Mouse (Mus musculus): ENCODE data around the gene Ccdc141.
"Not testable (repeated sequence)": the region's sequence is repeated elsewhere in the genome, so short reads cannot be mapped to it uniquely, and the experiment has no call there.

The Ccdc141 gene

GRCm38 (mm10) chr2:77042912-77043311, 127.5 kb downstream of the Ccdc141 start:
- no peak for DNase-seq

- DNase-seq: no peak
Measured at GRCm38 (mm10) chr2:77039683-77040082, 130.8 kb downstream of the Ccdc141 start.

DNA sequence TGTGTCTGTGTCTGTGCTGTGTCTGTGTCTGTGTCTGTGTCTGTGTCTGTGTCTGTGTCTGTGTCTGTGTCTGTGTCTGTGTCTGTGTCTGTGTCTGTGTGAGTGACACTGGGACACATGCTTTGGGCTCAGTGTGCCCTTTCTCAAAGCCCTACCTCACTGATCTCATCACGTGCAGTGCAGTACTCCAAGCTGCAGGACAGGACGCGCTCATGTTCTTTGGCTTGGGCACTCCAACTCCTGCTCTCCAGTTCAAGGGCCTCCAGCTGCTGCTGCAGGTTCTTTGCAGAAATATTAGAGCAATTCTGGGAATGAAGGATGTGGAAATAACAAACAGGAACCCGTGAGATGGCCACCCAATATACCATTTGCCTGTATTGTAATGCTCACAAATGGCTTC, 131.2 kb downstream of the Ccdc141 start:
- no peak for DNase-seq

DNA sequence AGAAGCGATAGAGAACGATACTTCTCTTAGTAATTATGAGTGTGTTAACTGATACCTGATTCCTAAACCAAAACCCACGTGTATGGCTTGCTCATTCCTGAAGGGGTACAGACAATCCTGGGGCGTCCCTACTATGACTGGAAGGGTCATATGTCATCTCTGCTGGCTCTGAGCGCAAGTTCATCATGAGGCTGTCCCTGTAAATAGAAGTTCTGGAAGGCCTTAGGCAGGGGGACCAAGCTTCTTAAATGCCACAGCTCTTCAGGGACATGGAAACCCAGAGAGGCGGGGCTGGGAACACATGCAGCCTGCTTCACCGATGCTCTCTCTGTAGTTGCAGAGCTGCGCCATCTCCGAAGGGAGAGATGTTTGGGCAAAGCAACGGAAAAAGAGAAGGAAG, 133.2 kb downstream of the Ccdc141 start:
- DNase-seq: no peak

DNA sequence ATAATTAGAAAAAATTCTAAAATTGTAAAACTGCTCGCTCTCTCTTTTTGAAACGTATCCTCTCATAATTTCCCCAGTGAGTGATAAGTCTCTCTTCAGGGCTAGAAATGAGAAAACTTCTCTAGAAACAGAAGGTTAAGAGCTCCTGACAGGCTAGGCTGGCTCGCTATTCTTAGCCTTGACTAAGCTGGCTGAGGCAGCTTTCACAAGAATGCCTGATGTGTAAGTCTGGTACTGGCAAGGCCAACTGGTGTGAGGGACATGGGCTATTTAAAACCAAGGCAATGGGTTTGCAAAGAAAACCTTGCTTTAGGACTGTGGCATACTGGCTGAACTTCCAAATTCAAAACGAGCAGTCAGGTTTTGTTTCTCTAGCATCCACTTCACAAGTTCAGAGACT, 136.3 kb downstream of the Ccdc141 start:
- no peak for DNase-seq

DNA sequence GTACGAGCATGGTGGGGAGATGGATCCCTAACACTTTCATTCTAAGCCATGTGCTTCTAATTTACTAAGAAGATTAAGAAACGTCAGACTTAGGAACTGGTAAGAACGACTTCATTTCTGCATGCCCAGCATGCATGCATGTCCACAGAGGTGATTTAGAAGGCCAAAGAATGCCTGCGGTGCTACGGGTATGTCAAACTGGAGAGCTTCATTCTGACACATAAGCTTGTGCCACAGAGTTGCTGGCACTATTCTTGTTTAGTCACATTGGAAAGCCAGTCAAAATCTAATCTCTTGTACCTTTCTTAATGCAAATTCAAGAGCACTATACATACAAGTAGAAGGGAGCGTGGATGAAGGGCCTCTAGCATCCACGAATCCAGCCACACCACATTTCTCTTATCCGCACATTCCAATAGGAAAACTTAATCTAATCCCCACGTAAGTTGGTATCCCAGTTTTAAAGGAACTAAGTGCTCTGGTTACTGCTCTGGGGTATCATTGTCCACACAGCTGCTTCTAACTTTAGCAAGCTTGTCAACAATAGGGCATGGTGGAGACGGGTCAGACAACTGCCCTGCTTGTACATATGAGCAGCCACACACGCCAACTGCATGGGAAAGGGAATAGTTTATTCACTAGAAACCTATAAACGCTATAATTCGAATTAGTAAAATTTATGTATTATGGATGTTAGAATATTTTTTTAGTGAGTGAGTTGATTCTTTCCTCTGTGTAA, 136.9 kb downstream of the Ccdc141 start:
- DNase-seq: no peak

- DNase-seq: no peak
Measured at GRCm38 (mm10) chr2:77020649-77021048, 149.8 kb downstream of the Ccdc141 start.

DNA sequence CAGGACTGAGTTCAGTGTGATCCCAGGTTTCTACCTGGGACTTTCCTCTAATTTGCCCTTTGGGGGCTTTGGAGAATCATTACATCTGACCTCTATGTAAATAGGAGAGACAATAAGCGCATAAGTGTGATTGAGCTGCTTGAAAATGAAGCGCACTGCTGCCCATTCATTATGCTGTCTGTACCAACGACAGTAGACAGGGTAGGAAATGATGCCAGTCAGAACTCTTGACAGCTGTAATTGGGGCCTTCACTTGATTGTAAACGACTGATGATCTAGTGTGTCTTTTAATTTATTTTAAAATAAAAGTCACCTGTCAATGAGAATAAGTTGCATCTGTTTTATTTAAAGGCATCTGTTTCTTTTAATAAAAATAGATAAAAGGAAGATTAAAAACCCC, 152.7 kb downstream of the Ccdc141 start:
- DNase-seq: no peak

DNA sequence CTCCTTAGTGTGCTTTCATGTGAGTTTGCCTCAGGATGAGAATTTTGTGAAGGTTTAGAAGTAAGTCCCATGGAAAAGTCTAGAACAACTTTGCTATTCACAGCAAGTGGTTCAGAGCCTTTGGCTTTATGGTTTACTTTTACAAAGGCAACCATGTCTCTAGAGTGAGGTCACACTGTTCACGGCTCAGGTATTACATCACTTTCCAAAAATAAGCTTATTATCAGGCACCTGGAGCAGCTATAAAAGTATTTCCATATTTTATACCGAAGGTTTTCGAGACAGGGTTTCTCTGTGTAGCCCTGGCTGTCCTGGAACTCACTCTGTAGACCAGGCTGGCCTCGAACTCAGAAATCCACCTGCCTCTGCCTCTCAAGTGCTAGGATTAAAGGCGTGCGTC, 157.0 kb downstream of the Ccdc141 start:
- not testable (repeated sequence) for DNase-seq

DNA sequence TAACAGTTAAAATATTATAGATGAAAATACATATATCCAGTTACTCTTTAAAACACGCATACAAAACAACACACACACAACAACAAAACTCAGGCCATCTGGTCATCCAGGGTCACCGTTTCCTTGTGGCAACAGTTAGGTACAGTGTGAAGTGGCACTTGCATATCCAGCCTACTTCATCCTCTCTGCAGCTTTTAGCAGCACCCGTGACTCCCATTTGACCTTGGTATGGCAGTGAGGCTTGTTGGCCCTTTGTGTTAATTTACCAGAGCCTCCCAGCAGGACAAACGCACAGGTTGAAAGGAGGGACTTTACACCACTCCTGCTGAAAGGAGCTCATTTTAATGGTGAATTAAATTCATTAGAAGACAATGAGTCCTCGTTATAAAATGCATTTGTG, 158.5 kb downstream of the Ccdc141 start:
- DNase-seq: no peak

DNA sequence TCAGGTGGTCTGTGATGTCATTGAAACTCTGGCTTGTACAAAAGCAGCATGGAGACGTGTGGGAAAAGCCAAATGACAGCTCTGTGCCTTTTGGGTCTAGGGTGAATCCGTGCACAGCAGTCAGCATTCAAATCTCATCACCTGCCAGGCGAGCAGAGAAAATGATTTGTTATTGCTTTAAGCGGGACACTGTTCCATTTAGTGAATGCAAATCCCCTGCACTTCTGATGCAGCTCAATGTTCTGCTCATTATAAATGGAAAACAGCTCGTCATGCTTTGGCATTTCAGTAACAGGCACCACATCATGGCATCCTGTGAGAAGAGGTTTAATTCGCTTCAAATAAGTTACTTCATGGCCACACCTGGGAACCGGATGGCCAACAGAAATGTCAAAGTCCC, 163.4 kb downstream of the Ccdc141 start:
- DNase-seq: no peak

GRCm38 (mm10) chr2:77003148-77003547, 167.3 kb downstream of the Ccdc141 start:
- DNase-seq: no peak

DNA sequence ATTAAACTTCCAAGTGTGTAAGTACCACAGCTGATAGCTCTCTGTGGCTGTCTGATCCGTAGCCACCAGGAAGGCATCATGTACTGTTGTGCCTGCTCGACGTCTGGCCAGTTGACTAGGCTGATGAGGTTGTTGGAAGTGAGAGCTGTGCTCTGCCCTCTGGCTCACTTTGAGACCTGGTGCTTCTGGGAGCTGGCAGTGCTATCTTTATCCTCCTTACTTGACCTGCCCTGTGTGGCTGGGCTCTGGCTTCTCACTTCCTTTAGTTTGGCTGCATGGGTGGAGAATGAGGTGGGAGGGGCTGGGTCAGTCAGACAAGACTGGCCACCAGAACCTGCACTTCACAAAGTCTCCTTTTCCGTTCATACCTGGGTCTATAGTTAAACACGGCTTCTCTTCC, 172.1 kb downstream of the Ccdc141 start:
- DNase-seq: no peak

GRCm38 (mm10) chr2:76992493-76993201, 177.8 kb downstream of the Ccdc141 start:
- no peak for DNase-seq

DNA sequence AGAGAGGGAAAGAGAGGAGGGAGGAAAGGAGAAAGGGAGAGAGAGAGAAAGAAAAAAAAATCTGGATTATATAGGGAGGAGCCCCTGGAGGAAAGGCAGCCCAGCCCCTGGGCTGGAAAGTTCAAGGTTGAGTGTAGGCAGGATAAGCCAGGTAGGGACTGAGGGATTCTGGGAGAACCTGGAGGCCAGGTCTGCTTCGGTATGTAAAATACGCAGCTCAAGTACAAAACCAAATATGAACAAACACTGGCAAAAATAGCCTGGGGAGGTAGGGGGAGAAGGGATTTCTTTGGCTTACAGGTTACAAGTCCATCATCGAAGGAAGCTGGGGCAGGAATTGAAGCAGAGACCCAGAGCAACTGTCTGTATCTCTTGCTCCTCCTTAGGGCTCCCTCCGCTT, 183.1 kb downstream of the Ccdc141 start:
- DNase-seq: no peak

GRCm38 (mm10) chr2:76984384-76984783, 186.1 kb downstream of the Ccdc141 start:
- DNase-seq: no peak

DNA sequence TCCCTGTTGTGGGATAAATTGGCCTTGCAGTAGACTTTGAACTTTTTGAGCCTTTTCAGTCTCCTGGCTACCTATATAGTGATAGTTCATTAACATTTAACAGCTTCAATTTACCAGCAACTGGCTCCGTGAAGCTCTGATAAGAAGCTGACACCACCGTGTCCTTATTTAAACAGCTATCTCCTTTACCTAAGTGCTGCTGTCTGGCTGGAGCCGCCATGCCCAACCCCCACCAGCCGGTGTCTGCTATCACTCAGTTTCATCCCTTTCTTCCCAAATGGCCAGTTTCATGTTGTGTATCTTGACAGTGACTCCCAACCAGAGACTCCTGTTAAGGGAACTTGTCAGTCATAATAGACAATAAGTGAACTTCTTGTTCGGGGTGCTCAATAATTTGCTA, 186.8 kb downstream of the Ccdc141 start:
- DNase-seq: no peak

GRCm38 (mm10) chr2:76982391-76983145, 187.9 kb downstream of the Ccdc141 start, which contains the start of gene Ttn:
Gene Ttn, minus strand, starts transcription at chr2:76982547.
- DNase-seq: no peak

GRCm38 (mm10) chr2:76981717-76982116, 188.7 kb downstream of the Ccdc141 start:
- DNase-seq: no peak

DNA sequence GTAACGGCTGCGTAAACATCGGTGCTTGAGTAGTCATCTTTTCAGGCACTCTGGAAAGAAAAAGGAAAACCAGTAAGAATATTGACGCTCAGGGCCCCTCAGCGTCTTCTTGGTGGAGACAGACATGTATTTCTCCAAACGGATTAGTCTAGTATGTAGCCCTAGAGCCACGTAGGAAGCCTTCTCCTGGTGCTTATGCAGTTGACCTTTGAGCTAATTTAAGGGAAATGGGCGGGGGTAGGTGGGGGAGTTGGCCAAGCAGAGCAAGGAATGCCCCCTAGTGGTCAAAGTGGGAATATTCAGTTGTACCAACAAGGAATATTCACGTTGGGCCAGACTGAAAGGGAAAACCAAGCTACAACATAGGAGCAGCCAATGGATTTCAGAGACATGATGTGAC, 190.3 kb downstream of the Ccdc141 start:
- DNase-seq: peak; percentile 50 to 73

DNA sequence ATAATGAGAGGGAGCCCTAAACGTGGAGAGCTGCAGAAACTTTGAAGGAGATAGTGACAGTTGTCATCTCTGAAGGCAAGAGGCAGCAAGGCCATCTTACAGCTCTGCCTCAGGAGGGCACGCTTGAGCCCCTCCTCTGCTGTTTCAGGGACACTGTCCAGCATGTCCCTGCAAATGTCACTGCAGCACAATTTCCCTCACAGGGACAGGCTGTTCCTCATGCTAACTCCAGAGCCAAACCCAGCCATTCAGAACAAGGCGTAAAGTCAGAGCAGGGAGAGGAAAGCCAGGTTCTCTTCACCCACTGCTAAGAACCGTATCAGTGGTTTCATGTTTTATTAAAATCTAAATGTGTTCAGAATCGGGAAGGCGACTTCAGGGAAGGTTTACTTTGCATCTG, 192.8 kb downstream of the Ccdc141 start:
- DNase-seq: no peak

DNA sequence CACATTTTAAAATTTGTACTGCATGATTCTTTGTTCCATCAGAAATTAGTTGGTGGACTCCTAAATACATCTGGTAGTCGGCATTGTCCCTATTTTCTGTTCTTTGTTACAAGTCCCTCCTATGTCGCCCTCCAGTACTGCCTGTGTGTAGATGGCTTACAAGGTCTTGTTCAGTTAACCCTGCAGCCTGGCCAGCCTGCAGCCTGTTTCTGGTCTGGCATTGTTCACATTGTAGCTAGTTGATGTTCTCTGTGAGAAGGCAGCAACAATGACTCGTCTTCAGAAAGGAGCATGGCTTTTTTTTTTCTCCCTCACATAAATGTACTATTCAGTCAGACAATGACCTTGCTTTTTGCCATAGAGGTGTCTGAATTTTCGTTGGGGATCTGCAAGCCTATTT, 198.4 kb downstream of the Ccdc141 start:
- no peak for DNase-seq

DNA sequence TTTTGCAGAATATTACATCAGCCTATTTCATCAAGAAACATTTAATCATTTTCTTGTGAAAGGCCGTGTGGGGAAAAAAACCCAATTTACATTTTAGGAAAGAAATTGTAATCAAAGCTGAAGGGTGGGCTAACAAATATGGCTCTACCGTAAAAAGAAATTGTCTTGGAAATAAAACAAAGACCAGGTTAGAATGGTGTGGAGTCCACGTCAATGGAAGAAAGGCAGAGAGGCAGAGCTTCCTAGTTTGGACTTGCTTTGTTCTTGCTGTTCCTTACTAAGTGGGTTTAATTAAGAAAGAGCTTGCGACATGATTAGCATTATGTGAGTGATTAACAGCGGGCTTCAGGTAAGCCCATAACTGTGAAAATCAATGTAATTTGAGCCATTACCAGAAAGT, 199.4 kb downstream of the Ccdc141 start:
- DNase-seq: peak in 1 of 2 experiments; percentile 26

DNA sequence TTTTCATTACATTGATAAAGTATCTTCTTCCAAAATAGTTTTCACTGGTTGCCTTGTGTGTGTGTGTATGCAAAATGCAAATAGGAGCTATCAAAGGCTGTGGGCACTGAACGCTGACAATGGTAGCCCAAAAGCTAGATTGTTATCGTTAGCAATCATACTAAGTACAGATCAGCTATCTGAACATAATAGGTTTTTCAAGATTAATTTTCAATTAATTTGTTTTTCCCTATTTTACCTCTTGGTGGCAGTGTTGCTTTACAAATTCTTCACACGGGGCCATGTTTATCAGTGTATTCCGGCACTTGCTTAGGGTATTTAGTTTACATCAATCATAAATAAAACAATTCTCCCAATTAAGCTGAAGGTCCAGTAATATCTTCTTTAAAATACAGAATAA, 199.8 kb downstream of the Ccdc141 start:
- peak in 1 of 2 experiments; percentile 61 for DNase-seq
